Mouse (Mus musculus) cerebral cortex, adult 2 months (tissue): Measurements from ENCODE around the gene Myo5c.

ENCODE experiments used
- WGBS: fragments of 180-500 bp; shearing (Covaris S2); methylation state at CpG from one replicate; pipeline ENCODE4 v1.1.7; 2018; 5-methylcytosine and 5-hydroxymethylcytosine counted together

The Myo5c gene

GRCm38 (mm10) chr9:75243730-75244406 lies 12.0 kb downstream of the Myo5c start:
- 8% methylated on average over 5 of the region's 5 CpGs for WGBS

- 62% methylated on average over 4 of the region's 4 CpGs for WGBS
Observed at GRCm38 (mm10) chr9:75244527-75244926, 12.7 kb downstream of the Myo5c start.

GRCm38 (mm10) chr9:75246080-75246930 lies 14.5 kb downstream of the Myo5c start:
- 60% methylated on average over 13 of the region's 13 CpGs for WGBS

GRCm38 (mm10) chr9:75247870-75248269 lies 16.1 kb downstream of the Myo5c start:
- 45% methylated on average over 6 of the region's 6 CpGs for WGBS

GRCm38 (mm10) chr9:75248359-75248758 lies 16.5 kb downstream of the Myo5c start:
- WGBS = 44% methylated on average over 1 of the region's 1 CpGs

GRCm38 (mm10) chr9:75253158-75253557 lies 21.3 kb downstream of the Myo5c start:
- WGBS = 40% methylated on average over 6 of the region's 6 CpGs

GRCm38 (mm10) chr9:75253766-75254165 lies 21.9 kb downstream of the Myo5c start:
- WGBS = 27% methylated on average over 3 of the region's 3 CpGs

- 23% methylated on average over 13 of the region's 13 CpGs for WGBS
Observed at GRCm38 (mm10) chr9:75254196-75254955, 22.6 kb downstream of the Myo5c start.

GRCm38 (mm10) chr9:75255820-75256545 lies 24.2 kb downstream of the Myo5c start:
- WGBS = 86% methylated on average over 14 of the region's 14 CpGs

GRCm38 (mm10) chr9:75258792-75259191 lies 27.0 kb downstream of the Myo5c start:
- 86% methylated on average over 4 of the region's 4 CpGs for WGBS

- 92% methylated on average over 4 of the region's 4 CpGs for WGBS
Observed at GRCm38 (mm10) chr9:75259656-75260055, 27.8 kb downstream of the Myo5c start.

- 21% methylated on average over 8 of the region's 8 CpGs for WGBS
Observed at GRCm38 (mm10) chr9:75261332-75261872, 29.6 kb downstream of the Myo5c start.

GRCm38 (mm10) chr9:75262235-75262826 lies 30.5 kb downstream of the Myo5c start:
- WGBS = 48% methylated on average over 8 of the region's 8 CpGs

GRCm38 (mm10) chr9:75264008-75264718 lies 32.3 kb downstream of the Myo5c start:
- 62% methylated on average over 3 of the region's 3 CpGs for WGBS

GRCm38 (mm10) chr9:75267147-75267546 lies 35.3 kb downstream of the Myo5c start:
- 84% methylated on average over 6 of the region's 6 CpGs for WGBS

- WGBS = 68% methylated on average over 6 of the region's 6 CpGs
Observed at GRCm38 (mm10) chr9:75270382-75270781, 38.6 kb downstream of the Myo5c start.

- WGBS = 95% methylated on average over 8 of the region's 8 CpGs
Observed at GRCm38 (mm10) chr9:75271539-75271938, 39.7 kb downstream of the Myo5c start.

GRCm38 (mm10) chr9:75273646-75274045 lies 41.8 kb downstream of the Myo5c start:
- 77% methylated on average over 6 of the region's 6 CpGs for WGBS

- WGBS = 94% methylated on average over 5 of the region's 5 CpGs
Observed at GRCm38 (mm10) chr9:75274486-75274885, 42.7 kb downstream of the Myo5c start.

- 94% methylated on average over 9 of the region's 9 CpGs for WGBS
Observed at GRCm38 (mm10) chr9:75275051-75275450, 43.2 kb downstream of the Myo5c start.
